Mouse (Mus musculus) left cerebral cortex, postnatal 10 days (tissue): ENCODE data around the gene Lpo. TPM values are rescaled to one million over a fixed set of nuclear protein-coding genes. Genes with fewer than 3 reads are reported as not detected.

Source experiments
- DNase-seq, 2 experiments: peaks; one replicate each; pipeline ENCODE4 v3.0.0; 2021 to 2022; ENCODE audit warnings: low spot score in 2 of 2, mixed read lengths in 1 of 2; ENCODE audit errors: extremely low spot score in 1 of 2
- intact Hi-C: fragments of 180-260 bp; cut with DNase I; formaldehyde crosslinking; loops from one replicate; pipeline ENCODE4 v1.15.1; 2025
- total RNA-seq, 2 experiments: library from RNA; stranded (reverse); gene quantifications; 2 replicates each; pipeline ENCODE4 v1.2.3; 2021

Gene Lpo
- total RNA-seq, 2 experiments from 2014 or later: 1.5 to 2.7 TPM

- intact Hi-C loops: no loop called here
- DNase-seq: no peak
Observed at GRCm38 (mm10) chr11:87811396-87811795, 16.7 kb downstream of the Lpo start.

GRCm38 (mm10) chr11:87808236-87808635 lies 19.9 kb downstream of the Lpo start:
- no peak for DNase-seq
- intact Hi-C loops: no loop called here

- intact Hi-C loops: no loop called here
- DNase-seq: no peak
Observed at GRCm38 (mm10) chr11:87807433-87807832, 20.7 kb downstream of the Lpo start.

GRCm38 (mm10) chr11:87805448-87805847 lies 22.6 kb downstream of the Lpo start:
- DNase-seq: no peak
- intact Hi-C loops: no loop called here

- intact Hi-C loops: no loop called here
- DNase-seq: peak in 1 of 2 experiments; percentile 51
Observed at GRCm38 (mm10) chr11:87802621-87803020, 25.5 kb downstream of the Lpo start.

- DNase-seq: peak in 1 of 2 experiments; percentile 8
- intact Hi-C loops: no loop called here
Observed at GRCm38 (mm10) chr11:87801711-87802275, 26.3 kb downstream of the Lpo start.

GRCm38 (mm10) chr11:87793460-87793859 lies 34.6 kb downstream of the Lpo start, which contains the start of gene Mpo:
TSS of gene Mpo (plus strand) at chr11:87793581.
- DNase-seq: no peak
- intact Hi-C loops: no loop called here

GRCm38 (mm10) chr11:87790088-87790487 lies 38.0 kb downstream of the Lpo start:
- intact Hi-C loops: no loop called here
- no peak for DNase-seq

GRCm38 (mm10) chr11:87780130-87780529 lies 48.0 kb downstream of the Lpo start:
- no peak for DNase-seq
- intact Hi-C loops: no loop called here

GRCm38 (mm10) chr11:87779392-87779791 lies 48.7 kb downstream of the Lpo start:
- intact Hi-C loops: no loop called here
- DNase-seq: no peak

GRCm38 (mm10) chr11:87778915-87779314 lies 49.2 kb downstream of the Lpo start:
- intact Hi-C loops: no loop called here
- DNase-seq: no peak

- intact Hi-C loops: no loop called here
- peak in 1 of 2 experiments; percentile 77 for DNase-seq
Observed at GRCm38 (mm10) chr11:87778100-87778765, 49.9 kb downstream of the Lpo start.

GRCm38 (mm10) chr11:87772354-87772753 lies 55.7 kb downstream of the Lpo start:
- no peak for DNase-seq
- intact Hi-C loops: no loop called here

- peak; percentile 40 to 72 for DNase-seq
- intact Hi-C loops: loop anchor here (2.0 kb wide), 1 partner anchor 108 kb away; the partner anchor contains the start of gene Rnf43
Observed at GRCm38 (mm10) chr11:87770989-87771388, 57.1 kb downstream of the Lpo start.

- intact Hi-C loops: no loop called here
- DNase-seq: no peak
Observed at GRCm38 (mm10) chr11:87768745-87769144, 59.3 kb downstream of the Lpo start.

- DNase-seq: peak in 1 of 2 experiments; percentile 75
- intact Hi-C loops: no loop called here
Observed at GRCm38 (mm10) chr11:87763988-87764876, 63.9 kb downstream of the Lpo start.

GRCm38 (mm10) chr11:87763511-87763987 lies 64.5 kb downstream of the Lpo start:
- intact Hi-C loops: no loop called here

GRCm38 (mm10) chr11:87762702-87763385 lies 65.2 kb downstream of the Lpo start:
- intact Hi-C loops: no loop called here

More at GRCm38 (mm10) chr11:87763511-87763987, 64.5 kb downstream of the Lpo start:
- peak; percentile 60 to 82 for DNase-seq

More at GRCm38 (mm10) chr11:87762702-87763385, 65.2 kb downstream of the Lpo start:
- peak in 1 of 2 experiments; percentile 38 for DNase-seq
